Mouse (Mus musculus) lung, adult 2 months (tissue): ENCODE measurements around the gene Sipa1l1. TPM values are rescaled to one million over a fixed set of nuclear protein-coding genes. Genes with fewer than 3 reads are reported as not detected.

Experiments used
- DNase-seq: peaks from one replicate; pipeline ENCODE4 v3.0.0; 2022
- H3K4me1 ChIP-seq: fragments of 200-500 bp; 2 replicates; pipeline ENCODE4 v1.6.1; 2011; ENCODE audit warnings: low read length; ENCODE audit not compliant: control insufficient read depth, insufficient read depth
- H3K4me3 ChIP-seq: fragments of 200-500 bp; replicated peaks from 2 replicates; pipeline ENCODE3; 2011; ENCODE audit warnings: low read depth, mild to moderate bottlenecking, control low read depth, low read length; ENCODE audit errors: extremely low read depth
- CTCF ChIP-seq: fragments of 200-500 bp; IDR thresholded peaks from 2 replicates; pipeline ENCODE4 v1.5.1; 2011; ENCODE audit warnings: mild to moderate bottlenecking, low read length, control low read depth; ENCODE audit not compliant: insufficient read depth
- POLR2A ChIP-seq: fragments of 200-500 bp; IDR thresholded peaks from 2 replicates; pipeline ENCODE4 v1.6.1; 2011; ENCODE audit warnings: low read depth, mild to moderate bottlenecking, control low read depth, low read length, borderline replicate concordance; ENCODE audit errors: extremely low read depth
- WGBS: fragments of 180-500 bp; shearing (Covaris S2); methylation state at CpG from one replicate; pipeline ENCODE4 v1.1.7; 2018; 5-methylcytosine and 5-hydroxymethylcytosine counted together
- polyA plus RNA-seq: library from polyadenylated mRNA; depleted of rRNA; stranded (reverse); fragments of >200 nt; gene quantifications from 2 replicates; pipeline ENCODE4 v1.2.3, GENCODE M21; 2012

The Sipa1l1 gene
- polyA plus RNA-seq, 1 experiment, result 26.9 TPM

DNA sequence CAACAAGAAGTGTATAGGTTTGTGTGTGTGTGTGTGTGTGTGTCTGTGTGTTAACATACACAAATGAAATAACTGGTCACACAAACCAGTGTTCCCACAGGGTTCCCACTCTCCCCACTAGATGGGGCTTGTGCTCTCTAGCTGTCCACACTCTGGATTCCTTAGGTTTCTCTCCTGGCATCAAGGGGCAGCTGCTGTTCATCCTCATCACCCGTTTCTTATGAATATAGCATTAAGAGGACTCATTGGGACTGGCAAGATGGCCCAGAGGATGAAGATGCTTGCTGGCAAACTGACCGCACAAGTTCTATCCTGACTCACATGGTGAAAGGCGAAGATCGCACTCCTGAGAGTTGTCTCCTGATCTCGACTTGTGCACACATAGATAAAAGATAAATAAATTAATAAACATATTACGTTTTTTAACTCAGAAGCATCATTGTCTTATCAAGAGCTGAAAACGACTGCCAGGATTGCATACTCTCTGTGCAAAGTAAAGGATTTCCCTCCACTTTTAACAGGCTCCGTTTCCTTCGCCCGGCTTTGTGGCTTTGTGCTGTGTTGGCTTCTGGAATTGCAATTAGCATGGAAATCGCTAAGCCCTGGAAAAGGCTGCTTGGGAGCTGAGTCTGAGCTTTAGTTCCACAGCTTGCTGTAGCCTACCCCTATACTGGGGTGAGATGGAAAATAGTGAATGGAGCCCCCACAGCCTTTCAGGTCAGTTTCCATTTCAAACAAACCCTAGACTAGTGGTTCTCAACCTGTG is 328.9 kb downstream of the Sipa1l1 start:
- 37% methylated on average over 11 of the region's 11 CpGs for WGBS
- no peaks in the 10 kb centered on the region; the same call in 1 of the 2 replicates for H3K4me1 ChIP-seq
- H3K4me3 ChIP-seq, result no peak overlapping the region
- peak; percentile 58 for TF ChIP-seq CTCF
- TF ChIP-seq POLR2A, result no peak
- peak; percentile 21 for DNase-seq

DNA sequence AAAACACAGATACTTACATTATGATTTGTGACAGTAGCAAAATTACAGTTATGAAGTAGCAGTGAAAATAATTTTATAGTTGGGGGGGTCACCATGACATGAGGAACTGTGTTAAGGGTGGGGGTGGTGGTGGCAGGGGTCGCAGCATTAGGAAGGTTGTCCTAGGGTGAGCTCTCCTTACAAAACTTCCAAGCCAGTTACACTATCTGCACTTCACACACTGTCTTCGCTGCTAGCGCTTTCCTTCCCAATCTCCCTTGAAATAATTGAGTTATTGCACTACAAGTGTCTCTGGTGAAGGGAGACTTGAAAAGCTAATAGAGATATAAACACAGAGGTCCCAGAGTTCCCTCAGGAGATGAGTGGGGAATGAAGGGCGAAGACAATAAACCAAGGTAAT is 329.6 kb downstream of the Sipa1l1 start:
- 94% methylated on average over 4 of the region's 4 CpGs for WGBS

GRCm38 (mm10) chr12:82499731-82500130 is 330.6 kb downstream of the Sipa1l1 start:
- Histone ChIP-seq H3K4me1 (no peaks in the 10 kb centered on the region; the same call in 1 of the 2 replicates), H3K4me3 (no peak overlapping the region)
- no peak for DNase-seq
- no peak for TF ChIP-seq POLR2A
- TF ChIP-seq CTCF, result no peak
- 85% methylated on average over 5 of the region's 5 CpGs for WGBS

More for the DNA sequence above, 329.6 kb downstream of the Sipa1l1 start:
- Histone ChIP-seq H3K4me1 (no peaks in the 10 kb centered on the region; the same call in 1 of the 2 replicates), H3K4me3 (no peak overlapping the region)
- no peak for DNase-seq
- TF ChIP-seq CTCF (no peak), POLR2A (no peak)
